Mouse (Mus musculus) testis, adult 2 months (tissue): ENCODE results near the gene Stac.

Experiments
- CTCF ChIP-seq: fragments of 200-500 bp; IDR thresholded peaks from 2 replicates; pipeline ENCODE4 v1.5.1; 2012; ENCODE audit warnings: low read depth, mild to moderate bottlenecking, inconsistent platforms, low read length, moderate library complexity; ENCODE audit not compliant: control insufficient read depth, insufficient read depth, insufficient replicate concordance
- POLR2A ChIP-seq: fragments of 200-500 bp; IDR thresholded peaks from 2 replicates; pipeline ENCODE4 v1.6.1; 2012; ENCODE audit warnings: low read depth, mild to moderate bottlenecking, inconsistent platforms, low read length, moderate library complexity; ENCODE audit not compliant: control insufficient read depth

- TF ChIP-seq CTCF (no peak), POLR2A (no peak)
Observed at GRCm38 (mm10) chr9:111571619-111572018, 118.5 kb downstream of the Stac start.
